Mouse (Mus musculus): ENCODE data around the gene Gm20219.
A peak's percentile ranks its signal among the peaks of the same experiment; 100 is the strongest.

The Gm20219 gene

GRCm38 (mm10) chr17:56552781-56553363, 1.3 kb downstream of the Gm20219 start:
- DNase-seq (ENCODE audit: low read depth, low spot score): peak; percentile 60

GRCm38 (mm10) chr17:56551841-56552581, 2.2 kb downstream of the Gm20219 start:
- DNase-seq (ENCODE audit: low read depth, low spot score): no peak

- no peak for DNase-seq (ENCODE audit: low read depth, low spot score)
Measured at GRCm38 (mm10) chr17:56550784-56551475, 3.3 kb downstream of the Gm20219 start.

- no peak for DNase-seq (ENCODE audit: low read depth, low spot score)
Measured at GRCm38 (mm10) chr17:56548605-56549105, 5.5 kb downstream of the Gm20219 start.

GRCm38 (mm10) chr17:56547846-56548604, 6.2 kb downstream of the Gm20219 start:
- DNase-seq (ENCODE audit: low read depth, low spot score): no peak

GRCm38 (mm10) chr17:56547116-56547845, 6.9 kb downstream of the Gm20219 start:
- peak; percentile 80 for DNase-seq (ENCODE audit: low read depth, low spot score)

- no peak for DNase-seq (ENCODE audit: low read depth, low spot score)
Measured at GRCm38 (mm10) chr17:56546576-56546975, 7.6 kb downstream of the Gm20219 start.

GRCm38 (mm10) chr17:56545945-56546344, 8.2 kb downstream of the Gm20219 start:
- no peak for DNase-seq (ENCODE audit: low read depth, low spot score)

GRCm38 (mm10) chr17:56544699-56545387, 9.3 kb downstream of the Gm20219 start:
- no peak for DNase-seq (ENCODE audit: low read depth, low spot score)

- DNase-seq (ENCODE audit: low read depth, low spot score): no peak
Measured at GRCm38 (mm10) chr17:56543684-56544224, 10.4 kb downstream of the Gm20219 start.

- no peak for DNase-seq (ENCODE audit: low read depth, low spot score)
Measured at GRCm38 (mm10) chr17:56542736-56543135, 11.5 kb downstream of the Gm20219 start.

GRCm38 (mm10) chr17:56540562-56540975, 13.6 kb downstream of the Gm20219 start:
- DNase-seq (ENCODE audit: low read depth, low spot score): no peak

GRCm38 (mm10) chr17:56537912-56538311, 16.3 kb downstream of the Gm20219 start:
- DNase-seq (ENCODE audit: low read depth, low spot score): no peak

- DNase-seq (ENCODE audit: low read depth, low spot score): no peak
Measured at GRCm38 (mm10) chr17:56536874-56537273, 17.3 kb downstream of the Gm20219 start.

GRCm38 (mm10) chr17:56536192-56536591, 18.0 kb downstream of the Gm20219 start:
- DNase-seq (ENCODE audit: low read depth, low spot score): no peak

GRCm38 (mm10) chr17:56524943-56525342, 29.2 kb downstream of the Gm20219 start:
- no peak for DNase-seq (ENCODE audit: low read depth, low spot score)

- DNase-seq (ENCODE audit: low read depth, low spot score): no peak
Measured at GRCm38 (mm10) chr17:56522744-56523143, 31.4 kb downstream of the Gm20219 start.

GRCm38 (mm10) chr17:56515690-56516410, 38.3 kb downstream of the Gm20219 start:
- DNase-seq (ENCODE audit: low read depth, low spot score): no peak

- no peak for DNase-seq (ENCODE audit: low read depth, low spot score)
Measured at GRCm38 (mm10) chr17:56514916-56515315, 39.3 kb downstream of the Gm20219 start.

Data from skeletal muscle tissue, adult 2 months (tissue).